7 mouse cellular contexts compared by ENCODE assay signal in the genomic region with DNA sequence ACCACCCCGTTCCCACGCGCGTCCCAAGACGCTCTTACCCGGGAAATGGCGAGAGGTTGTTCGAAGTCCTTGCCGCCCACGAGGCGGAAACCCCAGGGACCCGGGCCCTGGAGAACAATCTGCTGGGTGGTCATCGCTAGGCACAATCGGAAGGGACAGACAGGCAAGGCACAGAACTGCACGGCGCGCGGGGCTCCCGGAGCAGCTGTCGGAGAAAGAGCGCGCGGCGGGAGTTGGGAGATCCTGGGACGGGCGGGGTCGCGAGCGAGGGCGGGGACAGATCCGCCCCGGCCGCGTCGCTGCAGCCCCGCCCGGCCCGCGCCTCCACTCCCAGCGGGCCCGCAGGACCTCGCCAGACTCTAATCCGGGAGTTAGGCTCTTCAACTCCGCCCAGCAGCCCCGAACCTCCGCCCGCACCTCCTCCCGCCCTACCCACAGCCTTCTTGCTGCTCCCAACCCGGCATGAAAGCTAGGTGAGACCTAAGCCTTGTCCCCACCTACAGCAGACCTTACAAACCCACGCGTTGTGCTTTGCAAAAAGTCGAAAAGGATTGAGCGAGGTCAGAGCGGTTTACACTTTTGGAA. TPM values are rescaled to one million over a fixed set of nuclear protein-coding genes. Genes with fewer than 3 reads are reported as not detected.
A peak's percentile ranks its signal among the peaks of the same experiment; 100 is the strongest.
DNase-seq lines count a peak whose midpoint lies in the region; ATAC-seq and TF ChIP-seq lines count a peak whose summit lies in the region.

TSS of gene Pdlim1 (minus strand) at position 535 of the 585 bp plus-strand sequence.

- H3K27me3 ChIP-seq in forebrain, embryonic 14.5 days (replicated peaks; ENCODE audit: control insufficient read depth, insufficient read depth, low read length), result peaks cover 10% of the 10 kb centered on the region; the same call in 1 of the 2 replicates
- no peaks in the 10 kb centered on the region for H3K27me3 ChIP-seq in spleen, adult 2 months (ENCODE audit: control insufficient read depth, insufficient read depth, low read length)

- no peak for TF ChIP-seq CTCF in spleen, adult 2 months (IDR thresholded peaks at IDR 0.05; ENCODE audit: extremely low read depth, insufficient read depth, insufficient read length, insufficient replicate concordance)

- peak; percentile 84 for DNase-seq in NIH3T3 (ENCODE audit: low read depth)
- peak; percentile 18 to 32 for DNase-seq in adrenal gland, postnatal 4 days (ENCODE audit: low spot score in 2 of 2)
- DNase-seq in forebrain, embryonic 14.5 days (ENCODE audit: low spot score), result peak; percentile 64
- DNase-seq in left cerebral cortex, postnatal 36 days (ENCODE audit: low spot score in 2 of 2), result peak in 1 of 2 experiments; percentile 27
- peak; percentile 66 for DNase-seq in mesoderm, embryonic 11.5 days (ENCODE audit: low read depth, low spot score)
- DNase-seq in spleen, adult 2 months (ENCODE audit: low read depth in 1 of 2, low spot score in 2 of 2), result peak; percentile 29 to 38

- H3K9me3 ChIP-seq in forebrain, embryonic 14.5 days (replicated peaks; ENCODE audit: control insufficient read depth, low read length), result no peaks in the 10 kb centered on the region

- under 1% methylated on average over 43 of the region's 54 CpGs for whole genome bisulfite sequencing in forebrain, embryonic 14.5 days
- under 1% methylated on average over 54 of the region's 54 CpGs for WGBS in spleen, adult 2 months

- peak within 1 kb of the TSS; percentile 54 for H3K4me3 ChIP-seq in forebrain, embryonic 14.5 days (ENCODE audit: low read depth, low read length)
- H3K4me3 ChIP-seq in spleen, adult 2 months (ENCODE audit: extremely low read depth, insufficient read depth, insufficient read length), result peak within 1 kb of the TSS; percentile 79

- ATAC-seq in forebrain, embryonic 14.5 days, result peak; percentile 83
- ATAC-seq in hematopoietic stem cell, adult 5-6 weeks (replicated peaks in 1 of 2; ENCODE audit: insufficient read depth in 1 of 2, low FRiP score in 2 of 2, low TSS enrichment in 1 of 2, low read depth in 1 of 2, poor library complexity in 2 of 2, severe bottlenecking in 2 of 2), result peak; percentile 46 to 52

- no peaks in the 10 kb centered on the region for H3K36me3 ChIP-seq in forebrain, embryonic 14.5 days (ENCODE audit: control insufficient read depth, insufficient read depth, low read length)
- no peaks in the 10 kb centered on the region for H3K36me3 ChIP-seq in spleen, adult 2 months (ENCODE audit: control insufficient read depth, insufficient read depth, low read length)

- peak within 1 kb of the TSS; percentile 59 for H3K9ac ChIP-seq in forebrain, embryonic 14.5 days (ENCODE audit: low read length)

- H3K4me1 ChIP-seq in forebrain, embryonic 14.5 days (ENCODE audit: control insufficient read depth, insufficient read depth, low read length), result no peaks in the 10 kb centered on the region; the same call in 1 of the 2 replicates
- H3K4me1 ChIP-seq in spleen, adult 2 months (ENCODE audit: control insufficient read depth, insufficient read depth, insufficient read length), result peaks cover 17% of the 10 kb centered on the region

- TF ChIP-seq POLR2A in spleen, adult 2 months (IDR thresholded peaks at IDR 0.05; ENCODE audit: low read depth, low read length), result no peak; the same call in 1 of the 2 replicates

- H3K4me2 ChIP-seq in forebrain, embryonic 14.5 days (ENCODE audit: low read length), result peak within 1 kb of the TSS; percentile 95

- intact Hi-C loops in left cerebral cortex, postnatal 36 days (cut with DNase I), result no loop called here

- H3K27ac ChIP-seq in forebrain, embryonic 14.5 days (ENCODE audit: low read depth, low read length), result no peak within 1 kb of the TSS
- H3K27ac ChIP-seq in spleen, adult 2 months (ENCODE audit: insufficient read depth, low read length), result peak within 1 kb of the TSS; percentile 64

RNA-seq across cellular contexts. Expression of gene Pdlim1, which starts in this region (rescaled TPM):
- total RNA-seq in adrenal gland, postnatal 4 days (2021), result 10 to 100 TPM; 39.4 to 44.8 TPM
- polyA plus RNA-seq in forebrain, embryonic 14.5 days (2014; fragmentation: Nextera tagmentation; extraction: Ambion mirVana), result 20.1 and 30.1 TPM in 2 replicates
- 43.7 and 59.8 TPM in 2 replicates for total RNA-seq in hematopoietic stem cell, adult 5-6 weeks (2017)
- 10 to 100 TPM; 16.1 to 21.2 TPM for total RNA-seq in left cerebral cortex, postnatal 36 days (2021)
- 41.4 and 43.7 TPM in 2 replicates for polyA plus RNA-seq in spleen, adult 2 months (2012; rRNA removed)
